Mouse (Mus musculus) adrenal gland, adult (tissue): ENCODE results near the gene Olfr744.
"Not testable (repeated sequence)": the region's sequence is repeated elsewhere in the genome, so short reads cannot be mapped to it uniquely, and the experiment has no call there.

Experiments
- DNase-seq, 2 experiments: peaks; one replicate each; pipeline ENCODE4 v3.0.0; 2022 to 2023; ENCODE audit warnings: low spot score in 1 of 2; ENCODE audit not compliant: inconsistent age in 2 of 2

Gene Olfr744

DNA sequence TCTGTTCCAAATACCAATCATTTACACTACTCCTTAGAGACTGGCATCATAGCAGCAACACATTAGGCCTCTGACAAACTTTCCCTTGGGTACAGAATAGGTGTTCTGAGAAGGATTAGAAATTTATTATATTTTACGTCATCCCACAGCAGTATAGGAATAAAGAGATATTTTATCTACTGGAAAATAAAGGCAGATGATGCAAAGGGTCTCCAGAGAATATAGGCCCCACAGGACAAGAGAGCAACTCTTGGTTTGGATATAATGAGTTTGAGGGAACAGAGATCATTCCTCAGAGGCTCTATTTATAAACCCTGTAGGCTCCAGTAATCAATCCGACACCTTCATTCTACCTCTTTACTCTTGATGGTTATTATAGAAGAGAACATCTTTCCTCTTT lies at the start of gene Olfr744:
Gene Olfr744, plus strand, starts transcription at position 301 of the 400 bp plus-strand sequence.
- DNase-seq, result no peak

DNA sequence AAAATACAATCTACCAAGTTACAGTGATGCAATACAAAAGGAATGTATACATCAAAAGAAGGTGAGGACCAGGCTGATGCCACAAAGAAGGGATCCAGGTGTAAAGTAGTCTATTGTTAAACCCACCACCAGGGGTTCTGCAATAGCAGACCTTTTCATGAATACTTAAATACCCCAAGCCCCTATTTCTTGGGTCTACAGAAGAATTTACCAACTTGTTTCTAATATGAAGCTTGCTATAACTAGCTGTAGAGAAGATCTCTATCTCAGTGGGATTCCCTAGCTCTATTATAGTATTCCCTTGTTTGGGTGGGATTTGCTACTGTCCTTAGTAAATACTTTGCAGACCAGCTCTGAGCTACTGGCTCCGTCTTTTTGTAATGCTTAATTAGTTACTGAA lies 41.6 kb upstream of the Olfr744 start:
- not testable (repeated sequence) for DNase-seq

DNA sequence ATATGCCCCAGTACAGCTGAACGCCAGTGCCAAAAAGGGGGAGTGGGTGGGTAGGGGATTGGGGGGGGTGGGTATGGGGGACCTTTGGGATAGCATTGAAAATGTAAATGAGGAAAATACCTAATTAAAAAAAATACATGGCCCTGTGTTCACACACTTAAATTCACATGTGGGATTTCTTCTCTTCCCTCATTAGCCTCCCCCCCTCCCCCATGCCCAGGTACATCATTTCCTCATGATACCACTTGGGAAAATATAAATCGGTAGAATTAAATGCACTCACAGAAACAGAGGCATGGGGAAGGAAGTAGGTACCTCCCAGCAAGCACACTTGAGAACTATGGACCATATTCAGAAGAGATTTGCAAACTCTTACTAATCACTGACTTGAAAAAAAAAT lies 24.4 kb downstream of the Olfr744 start, which contains the start of gene Olfr745:
Gene Olfr745, plus strand, starts transcription at position 301 of the 400 bp plus-strand sequence.
- no peak for DNase-seq

DNA sequence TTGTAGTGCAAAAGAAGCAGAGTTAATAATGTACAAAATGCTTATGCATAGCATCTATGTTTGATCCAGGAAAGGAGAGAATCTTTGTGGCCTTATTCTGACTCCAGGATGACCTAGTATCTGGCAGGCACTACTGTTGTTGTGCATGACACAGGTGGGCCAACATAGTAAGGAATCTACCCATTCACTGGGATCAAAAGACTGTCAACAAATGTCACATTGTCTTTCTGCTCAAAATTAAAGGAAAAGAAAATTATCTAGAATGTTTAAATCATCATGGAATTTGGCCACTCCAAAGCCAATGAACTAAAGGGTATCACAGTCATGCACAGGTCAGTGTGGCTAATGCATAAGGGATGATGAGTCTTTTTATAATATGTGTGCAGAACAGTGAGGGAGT lies 32.1 kb downstream of the Olfr744 start, which contains the start of gene Olfr746:
Gene Olfr746, plus strand, starts transcription at position 301 of the 400 bp plus-strand sequence.
- DNase-seq, result no peak
